9 mouse cellular contexts compared by ENCODE assay signal in the genomic region with DNA sequence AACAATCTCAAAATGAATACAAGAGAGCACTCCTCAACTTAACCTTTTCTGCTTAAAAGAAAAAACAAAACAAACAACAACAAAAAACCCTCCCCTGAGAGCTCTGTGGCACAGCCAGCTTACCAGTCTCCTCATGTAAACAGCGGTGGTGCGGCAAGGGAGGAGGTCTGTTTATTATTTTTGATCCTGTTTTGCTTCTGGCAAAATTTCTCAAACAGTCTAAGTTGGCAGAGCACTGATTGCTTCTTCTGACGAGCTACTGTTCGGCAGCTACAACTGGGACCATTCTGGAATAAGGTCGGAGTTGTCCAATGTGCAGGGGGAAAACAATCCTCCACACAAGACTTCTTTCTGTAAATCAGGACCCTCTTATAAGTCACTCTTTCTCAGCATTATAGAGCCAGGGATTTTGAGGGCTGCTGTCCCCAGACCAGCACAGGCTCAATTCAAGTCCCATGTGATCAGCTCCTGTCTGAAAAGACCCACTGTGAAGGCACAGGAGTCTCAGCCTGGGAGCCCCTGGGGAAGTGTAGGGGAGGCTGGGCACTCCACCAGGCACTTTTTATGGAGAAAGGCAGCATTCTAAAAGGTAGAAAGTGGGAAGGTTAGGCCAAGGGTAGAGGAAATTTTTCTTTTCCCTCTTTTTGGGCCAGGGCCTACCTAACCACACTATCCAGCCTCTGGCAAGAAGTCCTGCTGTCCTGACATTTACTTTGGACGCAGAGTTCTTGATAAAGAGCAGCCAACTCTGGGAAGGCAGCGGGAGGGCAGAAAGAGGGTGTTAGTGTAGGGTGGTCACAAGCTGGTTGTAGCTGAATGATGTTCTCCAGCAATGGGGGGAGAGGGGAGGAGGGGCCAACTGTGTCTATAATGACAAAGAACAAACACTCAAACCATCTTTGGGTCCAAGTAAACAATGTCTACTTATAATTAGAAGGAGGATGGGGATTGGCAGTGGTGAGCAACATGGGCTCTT. TPM values are rescaled to one million over a fixed set of nuclear protein-coding genes. Genes with fewer than 3 reads are reported as not detected.
A peak's percentile ranks its signal among the peaks of the same experiment; 100 is the strongest.
DNase-seq lines count a peak whose midpoint lies in the region; ATAC-seq and TF ChIP-seq lines count a peak whose summit lies in the region.
"Had no signal": no experiment of that assay in that cellular context is flagged by ENCODE, and none has a peak within 500 bp of the region (broad histone marks: within the 10 kb centered on the region; RNA-seq: fewer than 3 reads in every experiment).

No protein-coding gene starts in this region.

- no peaks in the 10 kb centered on the region for H3K27me3 ChIP-seq in liver, adult 2 months (ENCODE audit: control insufficient read depth, insufficient read depth, low read length)
- H3K27me3 ChIP-seq in heart, embryonic 15.5 days = no peaks in the 10 kb centered on the region
- no peaks in the 10 kb centered on the region for H3K27me3 ChIP-seq in myocyte (ENCODE audit: control insufficient read depth, insufficient read depth, insufficient read length)
- H3K27me3 ChIP-seq: neural tube, embryonic 12.5 days had no signal

- peak overlapping the region; percentile 97 for H3K27ac ChIP-seq in liver, adult 2 months (replicated peaks; ENCODE audit: insufficient read depth, low read depth, low read length)
- H3K27ac ChIP-seq in embryonic fibroblast, embryonic 13.5 days (ENCODE audit: insufficient read depth, low read length) = peak overlapping the region; percentile 87
- peak overlapping the region; percentile 45 for H3K27ac ChIP-seq in heart, embryonic 15.5 days
- H3K27ac ChIP-seq: neural tube, embryonic 12.5 days had no signal

- no peak; the same call in 1 of the 2 replicates for ATAC-seq in heart, embryonic 15.5 days (replicated peaks; ENCODE audit: insufficient number of reproducible peaks, insufficient read depth, low FRiP score, low read depth)
- no peak for ATAC-seq in inflammation-experienced regulatory T-cells, adult 6 months

- no peak for TF ChIP-seq POLR2A in liver, adult 2 months (IDR thresholded peaks at IDR 0.05; ENCODE audit: extremely low read depth, insufficient read depth, low read length)
- TF ChIP-seq POLR2A in embryonic fibroblast, embryonic 13.5 days (IDR thresholded peaks at IDR 0.05; ENCODE audit: low read depth, low read length) = no peak
- TF ChIP-seq POLR2A in myocyte (IDR thresholded peaks at IDR 0.05; ENCODE audit: insufficient read length, low read depth) = no peak

- H3K36me3 ChIP-seq in liver, adult 2 months (ENCODE audit: control insufficient read depth, insufficient read depth, low read length) = no peaks in the 10 kb centered on the region
- no peaks in the 10 kb centered on the region for H3K36me3 ChIP-seq in heart, embryonic 15.5 days
- peaks cover 9% of the 10 kb centered on the region for H3K36me3 ChIP-seq in myocyte (ENCODE audit: control insufficient read depth, insufficient read depth)
- H3K36me3 ChIP-seq: neural tube, embryonic 12.5 days had no signal

- DNase-seq in liver, adult 2 months (ENCODE audit: extremely low read depth, low read depth, low spot score) = peak; percentile 92
- no peak for DNase-seq in liver
- no peak for DNase-seq in urinary bladder, postnatal 36 days (ENCODE audit: low spot score in 2 of 2)
- DNase-seq: thymus, postnatal 25 days had no signal

- no peak overlapping the region for H3K4me2 ChIP-seq in heart, embryonic 15.5 days
- peak overlapping the region; percentile 61 for H3K4me2 ChIP-seq in myocyte (ENCODE audit: low read depth)
- H3K4me2 ChIP-seq: neural tube, embryonic 12.5 days had no signal

- peaks cover 24% of the 10 kb centered on the region for H3K79me2 ChIP-seq in liver, adult 2 months (ENCODE audit: control insufficient read depth, insufficient read depth, low read length)
- H3K79me2 ChIP-seq in myocyte (ENCODE audit: control insufficient read depth, insufficient read depth) = peaks cover 99% of the 10 kb centered on the region

- no peak overlapping the region for H3ac ChIP-seq in myocyte (ENCODE audit: control insufficient read depth, insufficient read length)

- H3K4me1 ChIP-seq in liver, adult 2 months (ENCODE audit: control insufficient read depth, insufficient read depth, low read length) = peaks cover 63% of the 10 kb centered on the region
- peaks cover 24% of the 10 kb centered on the region for H3K4me1 ChIP-seq in embryonic fibroblast, embryonic 13.5 days (ENCODE audit: control insufficient read depth, insufficient read depth, low read length)
- peaks cover 15% of the 10 kb centered on the region for H3K4me1 ChIP-seq in heart, embryonic 15.5 days (replicated peaks)
- H3K4me1 ChIP-seq: neural tube, embryonic 12.5 days had no signal

- no peak for TF ChIP-seq CTCF in liver, adult 2 months (IDR thresholded peaks at IDR 0.05; ENCODE audit: low read depth, low read length)
- no peak for TF ChIP-seq CTCF in embryonic fibroblast, embryonic 13.5 days (IDR thresholded peaks at IDR 0.05; ENCODE audit: borderline replicate concordance, insufficient read depth, low read length)

- 23% methylated on average over 7 of the region's 7 CpGs for WGBS in liver, adult 2 months
- WGBS in heart, embryonic 15.5 days = 57% methylated on average over 7 of the region's 7 CpGs

- H3K4me3 ChIP-seq in liver, adult 2 months (ENCODE audit: insufficient read depth, low read depth, low read length) = peak overlapping the region; percentile 14; the same call in 1 of the 2 replicates
- no peak overlapping the region for H3K4me3 ChIP-seq in embryonic fibroblast, embryonic 13.5 days (ENCODE audit: insufficient read depth, low read length)
- H3K4me3 ChIP-seq in heart, embryonic 15.5 days = no peak overlapping the region
- no peak overlapping the region for H3K4me3 ChIP-seq in myocyte
- H3K4me3 ChIP-seq: neural tube, embryonic 12.5 days had no signal

- H3K9me3 ChIP-seq in heart, embryonic 15.5 days (replicated peaks) = no peaks in the 10 kb centered on the region
- H3K9me3 ChIP-seq: neural tube, embryonic 12.5 days had no signal

- H3K9ac ChIP-seq in liver, adult 2 months (ENCODE audit: low read depth, low read length) = peak overlapping the region; percentile 58
- H3K9ac ChIP-seq in heart, embryonic 15.5 days = no peak overlapping the region
- H3K9ac ChIP-seq: neural tube, embryonic 12.5 days had no signal

TF ChIP-seq in myocyte, 11 proteins besides CTCF, POLR2A, EP300 and RAD21:
- no peak for TF ChIP-seq MYOD1 (IDR thresholded peaks at IDR 0.05; ENCODE audit: control insufficient read depth in 1 of 3, insufficient read length in 2 of 3, low read depth in 2 of 3)
- TF ChIP-seq USF1 (IDR thresholded peaks at IDR 0.05; ENCODE audit: low read depth) = no peak
- TF ChIP-seq TCF3 (IDR thresholded peaks at IDR 0.05; ENCODE audit: insufficient read length, low read depth) = no peak
- TF ChIP-seq MYOG (IDR thresholded peaks at IDR 0.05; ENCODE audit: control insufficient read depth in 1 of 3, insufficient read depth in 1 of 3, insufficient read length in 2 of 3, low read depth in 2 of 3) = no peak

RNA-seq across cellular contexts. Expression of a gene that starts 58.9 kb away (rescaled TPM):
- 21.3 and 25.0 TPM in 2 replicates for total RNA-seq in liver, adult 2 months (2014; rRNA removed)
- polyA plus RNA-seq in liver, adult 2 months (2012; rRNA removed) = 7.8 and 7.9 TPM in 2 replicates
- polyA plus RNA-seq in embryonic fibroblast, embryonic 13.5 days (2011; ENCODE audit: insufficient read length, low read depth, missing spikeins) = 19.1 and 26.6 TPM in 2 replicates
- 3.9 and 6.8 TPM in 2 replicates for polyA plus RNA-seq in heart, embryonic 15.5 days (2015; fragmentation: Nextera tagmentation; extraction: Ambion mirVana)
- 15.2 TPM for polyA plus RNA-seq in myocyte (2012; fragmentation: generic; extraction: Trizol)
- polyA plus RNA-seq in inflammation-experienced regulatory T-cells, adult 6 months (2017; shearing (Covaris generic)) = under 1 TPM in 1 of 3 experiments, not detected in 2; 0.30 TPM

Comparison
In these comparisons a context has a peak if more than half of its experiments do, and no peak if none do; other contexts are left out.
1. H3K27ac ChIP-seq: peak in every context shown above with its lines; median percentile 97 in liver, adult 2 months; 87 in embryonic fibroblast, embryonic 13.5 days; 45 in heart, embryonic 15.5 days.